Mouse (Mus musculus) CH12.LX (cell line): ENCODE results near the gene Fhl3. TPM values are rescaled to one million over a fixed set of nuclear protein-coding genes. Genes with fewer than 3 reads are reported as not detected.
"Not testable (repeated sequence)": the region's sequence is repeated elsewhere in the genome, so short reads cannot be mapped to it uniquely, and the experiment has no call there.

Experiments
- DNase-seq: peaks from one replicate; pipeline ENCODE4 v3.0.0-alpha.2; 2013; ENCODE audit errors: extremely low read depth
- H3K27ac ChIP-seq: 2 replicates; pipeline ENCODE4 v1.5.1; 2012; ENCODE audit warnings: low read depth, mild to moderate bottlenecking, control low read depth, moderate library complexity; ENCODE audit not compliant: insufficient read depth
- H3K27me3 ChIP-seq: replicated peaks from 2 replicates; pipeline ENCODE3; 2012; ENCODE audit warnings: inconsistent platforms
- H3K36me3 ChIP-seq, 2 experiments: replicated peaks in 1 of 2; 2 replicates each; pipeline versions ENCODE3 to v1.6.1; 2012; ENCODE audit warnings: inconsistent platforms in 1 of 2, low read length in 1 of 2, mild to moderate bottlenecking in 1 of 2, mixed read lengths in 1 of 2, moderate library complexity in 1 of 2; ENCODE audit not compliant: control insufficient read depth in 1 of 2, insufficient read depth in 1 of 2
- H3K4me1 ChIP-seq, 2 experiments: 2 replicates each; pipeline ENCODE4 v1.6.1; 2012; ENCODE audit warnings: inconsistent platforms in 1 of 2, moderate library complexity in 1 of 2; ENCODE audit not compliant: insufficient read depth in 2 of 2, control insufficient read depth in 1 of 2
- H3K4me2 ChIP-seq: 2 replicates; pipeline ENCODE4 v1.6.1; 2012; ENCODE audit warnings: low read depth, mild to moderate bottlenecking, control low read depth; ENCODE audit not compliant: poor library complexity, insufficient read depth, severe bottlenecking
- H3K4me3 ChIP-seq, 3 experiments: fragments of 150-350 bp in 1 of 3; sonication (generic) in 1 of 3; replicated peaks in 1 of 3; 2 replicates each; pipeline versions ENCODE3 to v1.5.1; 2011 to 2012; ENCODE audit warnings: low read depth in 2 of 3, low read length in 2 of 3, mild to moderate bottlenecking in 2 of 3, moderate library complexity in 2 of 3, control low read depth in 1 of 3, improper control_type of control experiment in 1 of 3, inconsistent platforms in 1 of 3, mixed read lengths in 1 of 3; ENCODE audit not compliant: poor library complexity in 1 of 3
- H3K79me2 ChIP-seq: replicated peaks from 2 replicates; pipeline ENCODE4 v1.6.1; 2012; ENCODE audit warnings: mild to moderate bottlenecking, moderate library complexity; ENCODE audit not compliant: control insufficient read depth, poor library complexity, insufficient read depth, severe bottlenecking; ENCODE audit errors: extremely low read depth
- H3K9ac ChIP-seq: 2 replicates; pipeline ENCODE4 v1.6.1; 2012; ENCODE audit warnings: low read depth, mild to moderate bottlenecking, control low read depth, moderate library complexity; ENCODE audit not compliant: insufficient read depth
- H3K9me3 ChIP-seq: replicated peaks from 2 replicates; pipeline ENCODE3; 2012; ENCODE audit warnings: low read length, inconsistent platforms, mixed read lengths
- CHD2 ChIP-seq: IDR thresholded peaks from 2 replicates; pipeline ENCODE4 v1.6.1; 2011; ENCODE audit warnings: low read length, improper control_type of control experiment
- ELF1 ChIP-seq: IDR thresholded peaks from 2 replicates; pipeline ENCODE4 v1.6.1; 2014; ENCODE audit warnings: low read depth, mild to moderate bottlenecking, inconsistent platforms, low read length, improper control_type of control experiment
- ETS1 ChIP-seq: conservative IDR thresholded peaks from 2 replicates; pipeline ENCODE4 v1.6.1; 2012; ENCODE audit warnings: low read depth, mild to moderate bottlenecking, inconsistent platforms, low read length, improper control_type of control experiment, moderate library complexity
- HCFC1 ChIP-seq: IDR thresholded peaks from 2 replicates; pipeline ENCODE4 v1.6.1; 2012; ENCODE audit warnings: low read depth, mild to moderate bottlenecking, inconsistent platforms, low read length, improper control_type of control experiment
- IRF4 ChIP-seq: IDR thresholded peaks from 2 replicates; pipeline ENCODE4 v1.6.1; 2014; ENCODE audit warnings: low read depth, mild to moderate bottlenecking, inconsistent platforms, low read length, improper control_type of control experiment
- MAFK ChIP-seq: IDR thresholded peaks from 2 replicates; pipeline ENCODE4 v1.6.1; 2011; ENCODE audit warnings: low read length, improper control_type of control experiment; ENCODE audit not compliant: insufficient replicate concordance
- MAZ ChIP-seq: IDR thresholded peaks from 2 replicates; pipeline ENCODE4 v1.6.1; 2012; ENCODE audit warnings: low read depth, mild to moderate bottlenecking, inconsistent platforms, low read length, improper control_type of control experiment, moderate library complexity
- MEF2A ChIP-seq: IDR thresholded peaks from 2 replicates; pipeline ENCODE4 v1.6.1; 2014; ENCODE audit warnings: low read depth, mild to moderate bottlenecking, inconsistent platforms, low read length, improper control_type of control experiment, borderline replicate concordance
- POLR2A ChIP-seq: IDR thresholded peaks from 2 replicates; pipeline ENCODE4 v1.6.1; 2011; ENCODE audit warnings: low read depth, mild to moderate bottlenecking, improper control_type of control experiment, low read length
- POLR2AphosphoS2 ChIP-seq: IDR thresholded peaks from 2 replicates; pipeline ENCODE4 v1.6.1; 2011; ENCODE audit warnings: low read depth, low read length, improper control_type of control experiment
- SIN3A ChIP-seq: IDR thresholded peaks from 2 replicates; pipeline ENCODE4 v1.6.1; 2012; ENCODE audit warnings: low read length, improper control_type of control experiment, inconsistent platforms
- USF1 ChIP-seq: IDR thresholded peaks from 2 replicates; pipeline ENCODE4 v1.6.1; 2014; ENCODE audit warnings: low read depth, mild to moderate bottlenecking, inconsistent platforms, low read length, improper control_type of control experiment
- ZNF384 ChIP-seq: IDR thresholded peaks from 2 replicates; pipeline ENCODE4 v1.6.1; 2012; ENCODE audit warnings: low read depth, low read length, improper control_type of control experiment, inconsistent platforms
- dilution Hi-C: fragments of 300-500 bp; cut with MboI; formaldehyde crosslinking; loops from 2 replicates; pipeline ENCODE4 v1.14.3; 2020; ENCODE audit warnings: low sequenced_read_pairs; ENCODE audit not compliant: extremely low pct_unique_long_range_greater_than_20kb, extremely low pct_ligation_motif_present
- in situ Hi-C: fragments of 300-500 bp; cut with MboI; formaldehyde crosslinking; loops from 3 replicates; pipeline ENCODE4 v1.14.3; 2019; ENCODE audit warnings: low sequenced_read_pairs, low pct_ligation_motif_present, low pct_unique_long_range_greater_than_20kb, mixed read lengths
- polyA plus RNA-seq: library from polyadenylated mRNA; unstranded; fragments of >175 nt; gene quantifications from 2 replicates; pipeline ENCODE4 v1.2.1, GENCODE M21; 2012; ENCODE audit warnings: low read depth; ENCODE audit not compliant: insufficient read length
- total RNA-seq, 2 experiments: library from RNA; depleted of rRNA; stranded (reverse); fragments of 300-350 nt in 1 of 2; fragments of >200 nt in 1 of 2; gene quantifications; 2 replicates each; pipeline ENCODE4 v1.2.3; 2012 to 2014

Fhl3 gene
- total and polyA plus RNA-seq, 3 experiments = 4.1 to 20.8 (median 10.8) TPM

- Histone ChIP-seq H3K4me3 (peak overlapping the region in 2 of 3 experiments; percentile 3 to 19), H3K27me3 (no peaks in the 10 kb centered on the region), H3K79me2 (peaks cover 19% of the 10 kb centered on the region), H3K36me3 (peaks cover 17 to 21% of the 10 kb centered on the region in 2 experiments), H3K27ac (peak overlapping the region; percentile 61), H3K9ac (0 out of 2 replicates have a peak overlapping the region, but pooled peaks have one; percentile 6), H3K9me3 (no peaks in the 10 kb centered on the region), H3K4me1 (peaks cover 41 to 68% of the 10 kb centered on the region in 2 experiments), H3K4me2 (peak overlapping the region; percentile 69)
- in situ Hi-C loops = loop anchor here (10.0 kb wide), 1 partner anchor 360 kb away; the partner anchor contains the start of genes Dnali1 and Snip1
- DNase-seq = peak; percentile 66
- peak; percentile 54; the same call in 1 of the 2 replicates for TF ChIP-seq CHD2
- TF ChIP-seq HCFC1 = peak; percentile 14; the same call in 1 of the 2 replicates
- no peak for TF ChIP-seq USF1
- TF ChIP-seq MAZ = 0 out of 2 replicates have a peak, but pooled peaks have one; percentile 32
- TF ChIP-seq IRF4 = peak; percentile 50
- TF ChIP-seq MEF2A = 0 out of 2 replicates have a peak, but pooled peaks have one; percentile 16
- peak; percentile 28; the same call in 1 of the 2 replicates for TF ChIP-seq ETS1
- 0 out of 2 replicates have a peak, but pooled peaks have one; percentile 26 for TF ChIP-seq SIN3A
- no peak; the same call in 1 of the 2 replicates for TF ChIP-seq ZNF384
- TF ChIP-seq ELF1 = 0 out of 2 replicates have a peak, but pooled peaks have one; percentile 29
- no peak for TF ChIP-seq POLR2AphosphoS2
- TF ChIP-seq, all 38 proteins: peak for 8
- dilution Hi-C loops = no loop called here
Measured at GRCm38 (mm10) chr4:124704797-124705474, 4.4 kb downstream of the Fhl3 start.

- no peak overlapping the region for H3K4me2 ChIP-seq
- in situ Hi-C loops = loop anchor here (10.0 kb wide), 1 partner anchor 359 kb away; the partner anchor contains the start of genes Dnali1 and Snip1
Measured at GRCm38 (mm10) chr4:124705661-124706269, 5.3 kb downstream of the Fhl3 start.

GRCm38 (mm10) chr4:124707381-124708199 is 7.1 kb downstream of the Fhl3 start:
- dilution Hi-C loops, H3K4me2 ChIP-seq, DNase-seq, H3K4me3 ChIP-seq, H3K79me2 ChIP-seq, H3K9me3 ChIP-seq, H3K9ac ChIP-seq, H3K27me3 ChIP-seq: not testable (repeated sequence)
- Histone ChIP-seq H3K4me1 (peaks cover 41 to 74% of the 10 kb centered on the region in 2 experiments), H3K36me3 (peaks cover 17 to 22% of the 10 kb centered on the region in 2 experiments), H3K27ac (peak overlapping the region; percentile 29; the same call in 1 of the 2 replicates)
- in situ Hi-C loops = loop anchor here (10.0 kb wide), 1 partner anchor 357 kb away; the partner anchor contains the start of genes Dnali1 and Snip1

More at GRCm38 (mm10) chr4:124705661-124706269, 5.3 kb downstream of the Fhl3 start:
- no peak overlapping the region for H3K4me3 ChIP-seq
- peaks cover 17 to 21% of the 10 kb centered on the region in 2 experiments for H3K36me3 ChIP-seq
- 0 out of 2 replicates have a peak overlapping the region, but pooled peaks have one; percentile 14 for H3K27ac ChIP-seq
- H3K79me2 ChIP-seq = peaks cover 19% of the 10 kb centered on the region
- no peaks in the 10 kb centered on the region for H3K27me3 ChIP-seq
- DNase-seq = no peak
- dilution Hi-C loops = no loop called here
- peaks cover 41 to 72% of the 10 kb centered on the region in 2 experiments for H3K4me1 ChIP-seq
- no peaks in the 10 kb centered on the region for H3K9me3 ChIP-seq
- TF ChIP-seq MAFK (peak; percentile 80), CHD2 (no peak), POLR2AphosphoS2 (no peak), POLR2A (no peak)
- H3K9ac ChIP-seq = no peak overlapping the region
